Mouse (Mus musculus) lung, adult 2 months (tissue): ENCODE measurements around the gene Ly6g5b.

Experiments
- CTCF ChIP-seq: fragments of 200-500 bp; IDR thresholded peaks from 2 replicates; pipeline ENCODE4 v1.5.1; 2011; ENCODE audit warnings: mild to moderate bottlenecking, low read length, control low read depth; ENCODE audit not compliant: insufficient read depth
- POLR2A ChIP-seq: fragments of 200-500 bp; IDR thresholded peaks from 2 replicates; pipeline ENCODE4 v1.6.1; 2011; ENCODE audit warnings: low read depth, mild to moderate bottlenecking, control low read depth, low read length, borderline replicate concordance; ENCODE audit errors: extremely low read depth

DNA sequence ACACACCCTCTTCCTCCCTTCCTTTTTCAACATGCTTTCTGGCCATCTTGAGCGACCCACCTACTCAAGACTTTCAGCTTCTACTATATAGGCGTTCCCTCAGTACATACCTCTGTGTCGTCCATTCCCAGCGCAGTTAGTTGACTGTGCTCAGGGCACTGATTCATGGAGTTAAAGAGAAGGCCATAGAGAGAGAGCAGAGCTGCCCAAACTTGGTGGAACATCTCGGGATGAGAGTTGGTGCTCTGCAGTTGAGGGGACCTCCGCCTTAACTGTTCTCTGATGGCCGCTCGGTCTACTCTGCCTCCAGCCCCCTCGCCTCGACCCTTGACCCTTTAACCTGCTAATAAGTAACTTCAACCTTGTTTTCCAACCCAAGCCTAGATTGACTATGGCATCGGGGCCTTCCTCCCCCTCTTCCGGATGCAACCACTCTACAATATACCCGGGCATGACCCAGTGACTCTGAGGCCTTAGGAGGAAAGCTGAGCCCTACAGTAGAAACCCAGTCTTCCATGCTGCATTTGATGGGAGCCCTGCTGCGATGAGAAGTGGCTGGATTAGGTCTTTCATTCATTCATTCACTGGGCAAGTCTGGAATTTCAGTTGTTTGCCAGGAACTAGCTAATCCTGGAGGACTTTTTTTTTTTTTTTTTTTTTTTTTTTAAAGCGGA lies 16.4 kb upstream of the Ly6g5b start, which contains the start of gene Apom:
- TF ChIP-seq CTCF = no peak
- no peak for TF ChIP-seq POLR2A
